Mouse (Mus musculus) midbrain, postnatal 0 days (tissue): ENCODE results near the gene Inpp4b. TPM values are rescaled to one million over a fixed set of nuclear protein-coding genes. Genes with fewer than 3 reads are reported as not detected.

Experiments
- ATAC-seq: fragments of 200-750 bp; cut with Nextera tagmentation; 2 replicates; pipeline ENCODE4 v1.8.0; 2017; ENCODE audit warnings: moderate number of reproducible peaks, mild to moderate bottlenecking, moderate TSS enrichment, moderate library complexity; ENCODE audit not compliant: low FRiP score
- DNase-seq: peaks from one replicate; pipeline ENCODE4 v3.0.0-alpha.2; 2015; ENCODE audit warnings: low spot score
- H3K27ac ChIP-seq: fragments of 300-500 bp; sonication (generic); 2 replicates; pipeline ENCODE4 v1.5.1; 2014; ENCODE audit warnings: low read depth, mild to moderate bottlenecking, low read length, mixed read lengths
- H3K27me3 ChIP-seq: fragments of 300-500 bp; sonication (generic); 2 replicates; pipeline ENCODE4 v1.6.1; 2014; ENCODE audit warnings: low read length, control low read depth, mixed read lengths; ENCODE audit not compliant: insufficient read depth
- H3K36me3 ChIP-seq: fragments of 300-500 bp; sonication (generic); 2 replicates; pipeline ENCODE4 v1.6.1; 2014; ENCODE audit warnings: low read length, control low read depth, mixed read lengths; ENCODE audit not compliant: insufficient read depth
- H3K4me1 ChIP-seq: fragments of 300-500 bp; sonication (generic); 2 replicates; pipeline ENCODE4 v1.6.1; 2014; ENCODE audit warnings: mild to moderate bottlenecking, control low read depth, antibody characterized with exemption, low read length, mixed read lengths; ENCODE audit not compliant: insufficient read depth
- H3K4me2 ChIP-seq: fragments of 300-500 bp; sonication (generic); 2 replicates; pipeline ENCODE4 v1.6.1; 2014; ENCODE audit warnings: low read depth, mild to moderate bottlenecking, low read length, mixed read lengths; ENCODE audit not compliant: poor library complexity, severe bottlenecking
- H3K4me3 ChIP-seq: fragments of 300-500 bp; sonication (generic); 2 replicates; pipeline ENCODE4 v1.5.1; 2014; ENCODE audit warnings: low read depth, mild to moderate bottlenecking, low read length, moderate library complexity
- H3K9ac ChIP-seq: fragments of 300-500 bp; sonication (generic); replicated peaks from 2 replicates; pipeline ENCODE4 v1.6.1; 2014; ENCODE audit warnings: mild to moderate bottlenecking, low read length, moderate library complexity, mixed read lengths; ENCODE audit not compliant: poor library complexity, severe bottlenecking
- H3K9me3 ChIP-seq: fragments of 300-500 bp; sonication (generic); 2 replicates; pipeline ENCODE4 v1.6.1; 2016; ENCODE audit warnings: low read length, control low read depth
- CTCF ChIP-seq: IDR thresholded peaks from 2 replicates; pipeline ENCODE4 v1.5.1; 2016; ENCODE audit warnings: antibody characterized with exemption, mild to moderate bottlenecking
- WGBS: fragments of 180-500 bp; shearing (Covaris S2); extraction: QIAGEN DNeasy Blood & Tissue Kit; methylation state at CpG from one replicate; pipeline ENCODE4 v1.1.7; 2014; 5-methylcytosine and 5-hydroxymethylcytosine counted together
- polyA plus RNA-seq: library from polyadenylated mRNA; unstranded; fragments of >200 nt; fragmentation: Nextera tagmentation; extraction: Ambion mirVana; gene quantifications from 2 replicates; pipeline ENCODE4 v1.2.1, GENCODE M21; 2015
- total RNA-seq: library from RNA; depleted of rRNA; stranded (reverse); fragments of >200 nt; gene quantifications from 2 replicates; pipeline ENCODE4 v1.2.3, GENCODE M21; 2014

Gene Inpp4b
- total and polyA plus RNA-seq, 2 experiments from 2014 or later = 11.2 to 14.6 TPM

DNA sequence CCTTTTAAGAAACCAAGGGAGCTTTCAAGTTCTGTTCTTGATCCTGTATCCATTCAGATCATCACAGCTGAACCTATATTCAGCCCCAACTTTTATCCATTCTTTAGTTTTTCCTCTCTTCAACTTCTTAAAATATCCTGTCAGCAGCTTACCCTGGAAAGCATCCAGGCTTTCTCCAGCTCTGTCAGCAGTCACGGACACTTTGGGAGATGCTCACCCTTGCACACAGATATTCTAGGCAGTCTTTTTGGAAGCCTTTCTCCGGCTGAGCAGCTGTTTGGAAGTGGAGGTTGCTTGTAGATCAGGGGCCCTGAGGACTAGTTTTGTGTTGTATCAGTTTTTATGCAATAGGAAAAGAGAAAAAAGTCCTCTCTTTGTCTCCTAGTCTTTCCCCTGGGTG is 270.3 kb downstream of the Inpp4b start:
- WGBS = 52% methylated on average over 2 of the region's 2 CpGs
- ATAC-seq = no peak
- H3K4me1 ChIP-seq = no peaks in the 10 kb centered on the region
- H3K4me3 ChIP-seq = no peak overlapping the region
- H3K27ac ChIP-seq = no peak overlapping the region
- DNase-seq = no peak
- TF ChIP-seq CTCF = no peak
- no peaks in the 10 kb centered on the region for H3K9me3 ChIP-seq
- H3K9ac ChIP-seq = no peak overlapping the region
- H3K4me2 ChIP-seq = no peak overlapping the region
- no peaks in the 10 kb centered on the region for H3K36me3 ChIP-seq
- H3K27me3 ChIP-seq = no peaks in the 10 kb centered on the region

- no peak overlapping the region for H3K9ac ChIP-seq
- DNase-seq (no peak), ATAC-seq (no peak)
- no peaks in the 10 kb centered on the region for H3K4me1 ChIP-seq
- TF ChIP-seq CTCF = no peak
- H3K4me3 ChIP-seq = no peak overlapping the region
- H3K27ac ChIP-seq = no peak overlapping the region
- H3K27me3 ChIP-seq = no peaks in the 10 kb centered on the region
- H3K9me3 ChIP-seq = no peaks in the 10 kb centered on the region
- WGBS = 96% methylated on average over 1 of the region's 1 CpGs
- no peaks in the 10 kb centered on the region for H3K36me3 ChIP-seq
- no peak overlapping the region for H3K4me2 ChIP-seq
These were observed 271.8 kb downstream of the Inpp4b start for GRCm38 (mm10) chr8:81614135-81614534.

DNA sequence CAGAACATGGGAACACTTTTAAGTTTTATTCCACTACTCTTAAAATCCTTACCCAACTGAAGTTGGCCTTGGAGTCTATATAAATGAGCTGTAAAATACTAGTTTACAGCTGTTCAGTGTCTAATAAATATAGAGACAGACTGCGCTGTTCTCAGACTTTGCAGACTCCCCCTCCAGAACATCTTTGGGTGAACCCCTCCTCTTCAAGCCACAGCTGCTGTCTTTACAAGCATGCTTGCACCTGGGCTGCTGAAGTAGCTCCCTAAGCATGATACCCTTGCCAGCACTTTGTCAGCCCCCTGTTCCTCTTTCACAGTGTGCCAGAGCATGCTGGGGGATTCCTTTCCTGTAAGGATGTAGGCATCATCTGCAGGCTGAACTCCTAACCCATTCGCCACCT is 272.2 kb downstream of the Inpp4b start:
- Histone ChIP-seq H3K36me3 (no peaks in the 10 kb centered on the region), H3K9me3 (no peaks in the 10 kb centered on the region), H3K4me3 (no peak overlapping the region), H3K27ac (no peak overlapping the region), H3K4me2 (no peak overlapping the region), H3K27me3 (no peaks in the 10 kb centered on the region), H3K9ac (no peak overlapping the region), H3K4me1 (no peaks in the 10 kb centered on the region)
- no peak for DNase-seq
- 91% methylated on average over 2 of the region's 2 CpGs for WGBS
- TF ChIP-seq CTCF = no peak
- no peak for ATAC-seq

- no peaks in the 10 kb centered on the region for H3K36me3 ChIP-seq
- TF ChIP-seq CTCF = no peak
These were observed 273.2 kb downstream of the Inpp4b start for GRCm38 (mm10) chr8:81615552-81615951.

GRCm38 (mm10) chr8:81618918-81619317 is 276.6 kb downstream of the Inpp4b start:
- TF ChIP-seq CTCF = no peak
- ATAC-seq (no peak), DNase-seq (no peak)
- 97% methylated on average over 3 of the region's 3 CpGs for WGBS
- Histone ChIP-seq H3K9me3 (no peaks in the 10 kb centered on the region), H3K4me3 (no peak overlapping the region), H3K36me3 (no peaks in the 10 kb centered on the region), H3K4me2 (no peak overlapping the region), H3K4me1 (no peaks in the 10 kb centered on the region), H3K9ac (no peak overlapping the region), H3K27ac (no peak overlapping the region), H3K27me3 (no peaks in the 10 kb centered on the region)

More at GRCm38 (mm10) chr8:81615552-81615951, 273.2 kb downstream of the Inpp4b start:
- H3K9me3 ChIP-seq = no peaks in the 10 kb centered on the region
- no peak overlapping the region for H3K9ac ChIP-seq
- DNase-seq (no peak), ATAC-seq (no peak)
- 72% methylated on average over 1 of the region's 1 CpGs for WGBS
- H3K4me2 ChIP-seq = no peak overlapping the region
- no peaks in the 10 kb centered on the region for H3K27me3 ChIP-seq
- no peaks in the 10 kb centered on the region for H3K4me1 ChIP-seq
- no peak overlapping the region for H3K27ac ChIP-seq
- H3K4me3 ChIP-seq = no peak overlapping the region

- ATAC-seq (no peak), DNase-seq (no peak)
- H3K9me3 ChIP-seq = no peaks in the 10 kb centered on the region
- 84% methylated on average over 1 of the region's 1 CpGs for WGBS
- H3K36me3 ChIP-seq = no peaks in the 10 kb centered on the region
- no peak overlapping the region for H3K9ac ChIP-seq
- no peak overlapping the region for H3K27ac ChIP-seq
- no peaks in the 10 kb centered on the region for H3K4me1 ChIP-seq
- no peak overlapping the region for H3K4me2 ChIP-seq
- no peaks in the 10 kb centered on the region for H3K27me3 ChIP-seq
- H3K4me3 ChIP-seq = no peak overlapping the region
- no peak for TF ChIP-seq CTCF
These were observed 292.7 kb downstream of the Inpp4b start for GRCm38 (mm10) chr8:81635015-81635414.
